Mouse (Mus musculus) heart, adult 9 months (tissue): ENCODE results near the gene Rmdn3.

Experiments used
- DNase-seq, 2 experiments: peaks; one replicate each; pipeline ENCODE4 v3.0.0; 2022; ENCODE audit warnings: low spot score in 2 of 2

Rmdn3 gene

GRCm38 (mm10) chr2:119101552-119101951 is 55.3 kb downstream of the Rmdn3 start:
- DNase-seq = no peak
